Mouse (Mus musculus) cerebellum, adult 11 months (tissue): Measurements from ENCODE around the gene Nfasc.

Source experiments
- DNase-seq: peaks from one replicate; pipeline ENCODE4 v3.0.0; 2022

Nfasc gene

GRCm38 (mm10) chr1:132640256-132640655, 101.3 kb downstream of the Nfasc start:
- DNase-seq, result no peak

- no peak for DNase-seq
Measured at GRCm38 (mm10) chr1:132637346-132637745, 104.3 kb downstream of the Nfasc start.

- peak; percentile 59 for DNase-seq
Measured at GRCm38 (mm10) chr1:132629611-132630370, 111.8 kb downstream of the Nfasc start.

GRCm38 (mm10) chr1:132628599-132628998, 113.0 kb downstream of the Nfasc start:
- DNase-seq, result no peak

GRCm38 (mm10) chr1:132628183-132628582, 113.4 kb downstream of the Nfasc start:
- DNase-seq, result no peak

- no peak for DNase-seq
Measured at GRCm38 (mm10) chr1:132626125-132626756, 115.4 kb downstream of the Nfasc start.

- no peak for DNase-seq
Measured at GRCm38 (mm10) chr1:132625034-132625433, 116.6 kb downstream of the Nfasc start.

- no peak for DNase-seq
Measured at GRCm38 (mm10) chr1:132624466-132624865, 117.1 kb downstream of the Nfasc start.

- DNase-seq, result no peak
Measured at GRCm38 (mm10) chr1:132623641-132624336, 117.8 kb downstream of the Nfasc start.

GRCm38 (mm10) chr1:132612066-132612465, 129.5 kb downstream of the Nfasc start:
- DNase-seq, result no peak

- peak; percentile 63 for DNase-seq
Measured at GRCm38 (mm10) chr1:132609048-132609634, 132.5 kb downstream of the Nfasc start.

GRCm38 (mm10) chr1:132602161-132602560, 139.4 kb downstream of the Nfasc start:
- no peak for DNase-seq

GRCm38 (mm10) chr1:132598024-132598423, 143.6 kb downstream of the Nfasc start:
- no peak for DNase-seq

- no peak for DNase-seq
Measured at GRCm38 (mm10) chr1:132595741-132596140, 145.9 kb downstream of the Nfasc start.

- DNase-seq, result peak; percentile 85
Measured at GRCm38 (mm10) chr1:132594587-132594986, 147.0 kb downstream of the Nfasc start.

- no peak for DNase-seq
Measured at GRCm38 (mm10) chr1:132592145-132592544, 149.5 kb downstream of the Nfasc start.

- no peak for DNase-seq
Measured at GRCm38 (mm10) chr1:132591399-132591930, 150.1 kb downstream of the Nfasc start.

GRCm38 (mm10) chr1:132586679-132587201, 154.9 kb downstream of the Nfasc start:
- DNase-seq, result no peak

- no peak for DNase-seq
Measured at GRCm38 (mm10) chr1:132585376-132585775, 156.2 kb downstream of the Nfasc start.

- DNase-seq, result no peak
Measured at GRCm38 (mm10) chr1:132582998-132583604, 158.5 kb downstream of the Nfasc start.

GRCm38 (mm10) chr1:132581845-132582839, 159.5 kb downstream of the Nfasc start:
- no peak for DNase-seq
